Mouse (Mus musculus) forebrain, embryonic 11.5 days (tissue): Measurements from ENCODE around the gene Samd11. TPM values are rescaled to one million over a fixed set of nuclear protein-coding genes. Genes with fewer than 3 reads are reported as not detected.

Experiments
- ATAC-seq: fragments of 200-750 bp; cut with Nextera tagmentation; replicated peaks from 2 replicates; pipeline ENCODE4 v1.8.0; 2017; ENCODE audit warnings: moderate TSS enrichment; ENCODE audit not compliant: low FRiP score
- DNase-seq: peaks from one replicate; pipeline ENCODE4 v3.0.0-alpha.2; 2017; ENCODE audit warnings: low spot score
- H3K27ac ChIP-seq: fragments of 300-500 bp; sonication (generic); 2 replicates; pipeline ENCODE4 v1.5.1; 2014; ENCODE audit warnings: low read depth, low read length
- H3K27me3 ChIP-seq: fragments of 300-500 bp; sonication (generic); 2 replicates; pipeline ENCODE4 v1.6.1; 2014; ENCODE audit warnings: mild to moderate bottlenecking, low read length, mixed read lengths; ENCODE audit not compliant: control insufficient read depth, insufficient read depth
- H3K36me3 ChIP-seq: fragments of 300-500 bp; sonication (generic); 2 replicates; pipeline ENCODE4 v1.6.1; 2014; ENCODE audit warnings: mild to moderate bottlenecking, low read length, moderate library complexity, mixed read lengths; ENCODE audit not compliant: control insufficient read depth, insufficient read depth
- H3K4me1 ChIP-seq: fragments of 300-500 bp; sonication (generic); replicated peaks from 2 replicates; pipeline ENCODE4 v1.6.1; 2014; ENCODE audit warnings: low read length, mixed read lengths; ENCODE audit not compliant: control insufficient read depth, insufficient read depth
- H3K4me2 ChIP-seq: fragments of 300-500 bp; sonication (generic); 2 replicates; pipeline ENCODE4 v1.6.1; 2014; ENCODE audit warnings: low read depth, mild to moderate bottlenecking, low read length, moderate library complexity, mixed read lengths; ENCODE audit not compliant: severe bottlenecking
- H3K4me3 ChIP-seq: fragments of 300-500 bp; sonication (generic); 2 replicates; pipeline ENCODE4 v1.5.1; 2014; ENCODE audit warnings: low read depth, low read length
- H3K9ac ChIP-seq: fragments of 300-500 bp; sonication (generic); 2 replicates; pipeline ENCODE4 v1.6.1; 2014; ENCODE audit warnings: low read length
- H3K9me3 ChIP-seq: fragments of 300-500 bp; sonication (generic); 2 replicates; pipeline ENCODE4 v1.6.1; 2016; ENCODE audit warnings: low read length, mixed read lengths; ENCODE audit not compliant: control insufficient read depth
- WGBS: fragments of 180-500 bp; shearing (Covaris S2); extraction: QIAGEN DNeasy Blood & Tissue Kit; methylation state at CpG from one replicate; pipeline ENCODE4 v1.1.7; 2014; 5-methylcytosine and 5-hydroxymethylcytosine counted together
- microRNA-seq: library from miRNA; unstranded; fragments of <30 nt; microRNA quantifications from one replicate; pipeline ENCODE4, GENCODE M21; 2016; ENCODE audit not compliant: insufficient number of aligned reads
- polyA plus RNA-seq: library from polyadenylated mRNA; unstranded; fragments of >200 nt; fragmentation: Nextera tagmentation; extraction: Ambion mirVana; gene quantifications from 2 replicates; pipeline ENCODE4 v1.2.1, GENCODE M21; 2014

The Samd11 gene
- polyA plus RNA-seq, 1 experiment from 2014 or later, result 2.0 TPM

DNA sequence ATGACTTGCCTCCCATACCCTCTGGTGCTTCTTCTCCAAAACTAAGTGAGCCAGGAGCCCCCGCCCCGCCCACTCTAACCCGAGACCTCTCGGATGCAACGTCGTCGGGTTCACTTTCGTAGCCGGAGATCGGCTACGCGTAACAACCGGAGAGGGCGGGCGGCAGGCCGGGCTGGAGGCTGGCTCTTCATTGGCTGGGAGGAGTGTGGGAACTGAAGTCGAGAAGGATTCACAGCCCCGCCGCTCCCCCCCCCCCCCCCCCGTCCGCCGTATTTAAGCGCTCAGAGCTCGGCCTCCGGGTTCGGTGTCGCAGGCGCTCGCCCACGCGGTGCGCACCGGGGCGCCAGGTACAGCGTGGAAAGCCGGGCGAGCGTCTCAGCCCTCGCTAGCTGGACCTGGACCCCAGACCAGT lies 52.5 kb downstream of the Samd11 start, which contains the start of gene AW011738:
TSS of gene AW011738 (plus strand) at position 304 of the 412 bp plus-strand sequence.
- Histone ChIP-seq H3K9me3 (no peaks in the 10 kb centered on the region), H3K27ac (peak within 1 kb of the TSS; percentile 62), H3K4me1 (peaks cover 13% of the 10 kb centered on the region; the same call in 1 of the 2 replicates), H3K27me3 (no peaks in the 10 kb centered on the region), H3K4me2 (peak within 1 kb of the TSS; percentile 94), H3K4me3 (peak within 1 kb of the TSS; percentile 61), H3K36me3 (no peaks in the 10 kb centered on the region), H3K9ac (peak within 1 kb of the TSS; percentile 77)
- WGBS, result 0% methylated on average over 33 of the region's 39 CpGs
- peak; percentile 87 for ATAC-seq
- DNase-seq, result peak; percentile 92

DNA sequence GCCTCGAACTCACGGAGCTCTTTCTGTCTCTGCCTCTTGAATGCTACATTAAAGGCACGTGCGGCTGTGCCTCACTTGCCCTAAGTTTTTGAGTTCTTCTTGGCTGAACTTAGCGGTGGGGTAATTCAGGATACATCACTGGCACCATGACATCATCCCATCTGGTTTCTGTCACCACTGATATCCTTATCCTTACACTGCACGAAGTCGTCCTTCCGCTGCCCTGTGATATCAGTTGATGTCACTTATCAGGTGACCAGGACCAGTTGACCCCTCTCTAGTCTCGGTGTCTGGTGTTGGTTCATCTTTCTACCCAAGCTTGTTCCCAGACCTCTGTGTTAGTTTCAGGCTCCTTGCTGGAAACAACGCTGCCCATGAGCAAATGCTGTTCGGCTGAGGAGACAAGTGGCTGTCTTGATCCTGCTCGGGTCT lies 53.0 kb downstream of the Samd11 start:
- 44% methylated on average over 12 of the region's 12 CpGs for WGBS
- DNase-seq (no peak), ATAC-seq (no peak)
- H3K27ac ChIP-seq, result peak overlapping the region; percentile 50; the same call in 1 of the 2 replicates
- H3K9me3 ChIP-seq, result no peaks in the 10 kb centered on the region
- peak overlapping the region; percentile 77; the same call in 1 of the 2 replicates for H3K9ac ChIP-seq
- peak overlapping the region; percentile 61 for H3K4me3 ChIP-seq
- H3K27me3 ChIP-seq, result no peaks in the 10 kb centered on the region
- peaks cover 13% of the 10 kb centered on the region; the same call in 1 of the 2 replicates for H3K4me1 ChIP-seq
- no peaks in the 10 kb centered on the region for H3K36me3 ChIP-seq
- peak overlapping the region; percentile 94 for H3K4me2 ChIP-seq

DNA sequence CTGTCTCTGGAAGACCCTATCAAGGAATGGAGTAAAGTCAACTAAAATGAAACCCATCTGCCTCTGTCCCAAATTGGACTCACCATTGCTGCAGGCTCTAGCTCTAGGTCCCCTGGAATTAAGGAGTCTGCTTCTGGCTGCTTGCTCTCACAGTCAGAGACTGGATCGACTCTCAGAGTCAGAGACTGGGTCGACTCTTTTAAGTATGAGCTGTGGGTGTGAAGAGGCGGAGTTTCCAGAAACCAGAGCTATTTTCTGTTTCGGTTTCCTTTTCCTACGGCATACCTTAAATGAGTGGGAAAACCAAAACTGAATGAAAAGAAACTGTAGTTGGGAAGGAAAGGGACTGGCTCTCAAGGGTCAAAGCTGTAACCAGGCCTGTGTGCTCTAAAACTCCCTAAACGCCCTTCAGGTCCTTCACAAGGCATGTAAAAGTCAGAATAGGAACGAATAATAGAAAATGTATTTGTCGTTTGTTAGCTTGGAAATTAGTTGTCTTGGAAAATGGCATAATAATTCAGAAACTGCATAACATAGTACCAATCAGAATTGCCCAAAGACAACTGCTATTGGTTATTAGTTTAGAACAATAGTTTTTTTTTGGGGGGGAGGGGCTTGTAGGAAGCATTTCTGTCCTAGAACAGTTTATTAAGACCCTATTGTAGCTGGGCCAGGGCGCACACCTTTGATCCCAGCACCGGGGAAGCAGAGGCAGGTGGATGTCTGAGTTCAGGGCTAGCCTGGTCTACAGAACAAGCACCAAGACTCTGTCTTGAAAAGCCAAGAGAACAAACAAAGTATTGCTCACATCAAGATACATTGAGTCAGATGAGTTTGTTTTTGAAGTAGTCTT lies 54.6 kb downstream of the Samd11 start, which contains the start of gene Isg15:
TSS of gene Isg15 (minus strand) at position 196 of the 853 bp plus-strand sequence.
- H3K9ac ChIP-seq, result no peak within 1 kb of the TSS
- H3K4me1 ChIP-seq, result peaks cover 16% of the 10 kb centered on the region
- no peak for ATAC-seq
- DNase-seq, result no peak
- WGBS, result 68% methylated on average over 10 of the region's 10 CpGs
- no peak within 1 kb of the TSS for H3K4me3 ChIP-seq
- no peaks in the 10 kb centered on the region for H3K9me3 ChIP-seq
- no peak within 1 kb of the TSS for H3K4me2 ChIP-seq
- H3K36me3 ChIP-seq, result no peaks in the 10 kb centered on the region
- no peaks in the 10 kb centered on the region for H3K27me3 ChIP-seq
- no peak within 1 kb of the TSS for H3K27ac ChIP-seq

DNA sequence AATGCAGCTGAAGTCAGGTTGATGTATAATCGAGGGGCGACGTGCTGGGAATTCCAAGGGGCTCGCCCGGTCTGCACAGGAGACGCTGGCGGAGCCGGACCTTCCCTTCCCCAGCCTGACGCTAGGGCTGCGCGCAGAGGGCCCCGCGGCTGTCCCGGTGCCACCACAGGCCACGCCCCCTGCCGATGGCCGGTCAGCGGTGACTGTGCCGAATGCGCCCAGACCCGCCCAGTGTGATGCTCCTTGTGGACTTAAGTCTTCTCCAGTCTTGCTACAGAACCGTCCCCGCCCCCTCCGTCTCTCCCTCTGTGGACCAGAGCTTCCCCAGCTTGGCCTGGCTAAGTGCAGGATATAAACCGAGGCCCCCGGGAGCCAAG lies 57.6 kb downstream of the Samd11 start:
- H3K4me2 ChIP-seq, result peak overlapping the region; percentile 42
- no peaks in the 10 kb centered on the region for H3K27me3 ChIP-seq
- peaks cover 31% of the 10 kb centered on the region for H3K4me1 ChIP-seq
- peak overlapping the region; percentile 89 for H3K4me3 ChIP-seq
- ATAC-seq (peak; percentile 94), DNase-seq (peak; percentile 97)
- whole genome bisulfite sequencing, result 0% methylated on average over 26 of the region's 26 CpGs
- peak overlapping the region; percentile 87 for H3K27ac ChIP-seq
- no peaks in the 10 kb centered on the region for H3K9me3 ChIP-seq
- peak overlapping the region; percentile 37 for H3K9ac ChIP-seq
- H3K36me3 ChIP-seq, result no peaks in the 10 kb centered on the region; the same call in 1 of the 2 replicates

DNA sequence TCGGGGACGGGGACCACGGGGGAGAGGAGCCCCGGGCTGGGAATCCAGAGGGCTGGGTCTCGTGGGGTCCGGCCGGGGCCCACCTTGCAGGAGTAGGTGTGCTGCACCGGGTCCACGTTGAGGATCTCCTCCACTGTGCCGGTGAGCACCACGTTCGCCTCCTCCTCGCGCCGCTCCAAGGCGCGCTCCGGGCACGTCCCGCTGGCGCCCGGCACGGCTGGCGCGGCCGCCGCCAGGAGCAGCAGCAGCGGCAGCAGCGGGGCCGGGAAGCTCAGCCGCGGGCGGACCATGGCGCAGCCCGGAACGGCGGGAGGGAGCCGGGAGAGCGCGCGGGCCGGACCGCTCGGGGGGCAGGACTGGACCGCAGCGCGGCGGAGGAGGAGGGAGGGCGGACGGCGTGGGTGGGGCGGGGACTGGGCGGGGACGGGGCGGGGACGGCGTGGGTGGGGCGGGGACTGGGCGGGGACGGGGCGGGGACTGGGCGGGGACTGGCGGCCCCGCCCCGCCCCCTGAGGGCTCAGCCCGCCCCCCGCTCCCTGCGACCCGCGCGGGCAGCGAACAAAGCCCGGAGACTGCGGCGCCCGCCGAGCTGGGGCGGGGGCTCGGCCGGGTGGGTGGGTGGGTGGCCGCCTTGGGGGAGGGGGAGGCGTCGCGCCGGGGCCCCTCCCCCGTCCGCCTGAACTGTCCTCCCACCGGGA lies 58.2 kb downstream of the Samd11 start, which contains the start of gene Agrn:
TSS of gene Agrn (minus strand) at position 358 of the 698 bp plus-strand sequence.
- WGBS, result under 1% methylated on average over 47 of the region's 88 CpGs
- Histone ChIP-seq H3K27ac (peak within 1 kb of the TSS; percentile 87), H3K27me3 (no peaks in the 10 kb centered on the region), H3K4me2 (peak within 1 kb of the TSS; percentile 70), H3K4me1 (peaks cover 32% of the 10 kb centered on the region), H3K4me3 (peak within 1 kb of the TSS; percentile 89), H3K36me3 (no peaks in the 10 kb centered on the region; the same call in 1 of the 2 replicates), H3K9ac (peak within 1 kb of the TSS; percentile 90), H3K9me3 (no peaks in the 10 kb centered on the region)
- ATAC-seq, result peak; percentile 83
- no peak for DNase-seq

Small RNAs within 50 kb of the gene (microRNA-seq; reads per million reads assigned to microRNA genes)
- gene Mir7658, result 10.9 reads per million, percentile 5 among the genes with 10 or more reads in this experiment

Other genes with a start within 250 kb of the Samd11 start
- 0.53 and 0.75 TPM in 2 replicates for gene Tnfrsf4, start 241.8 kb downstream of the Samd11 start, polyA plus RNA-seq
- gene Tnfrsf18, start 229.5 kb downstream of the Samd11 start, polyA plus RNA-seq, result 1.1 and 1.9 TPM in 2 replicates
- gene Ttll10, start 196.2 kb downstream of the Samd11 start, polyA plus RNA-seq, result 0.23 and 0.33 TPM in 2 replicates
- 83.6 and 84.0 TPM in 2 replicates for gene 9430015G10Rik, start 145.7 kb downstream of the Samd11 start, polyA plus RNA-seq
- gene Rnf223, start 125.1 kb downstream of the Samd11 start, polyA plus RNA-seq, result 1.0 and 1.2 TPM in 2 replicates
- 97.0 and 108 TPM in 2 replicates for gene Agrn, start 58.2 kb downstream of the Samd11 start, polyA plus RNA-seq
- 0.35 and 0.37 TPM in 2 replicates for gene Isg15, start 54.8 kb downstream of the Samd11 start, polyA plus RNA-seq
- gene AW011738, start 52.4 kb downstream of the Samd11 start, polyA plus RNA-seq, result 2.0 and 2.3 TPM in 2 replicates
- 1.4 and 1.6 TPM in 2 replicates for gene Perm1, start 39.8 kb downstream of the Samd11 start, polyA plus RNA-seq
- 26.7 and 27.2 TPM in 2 replicates for gene Plekhn1, start 20.8 kb downstream of the Samd11 start, polyA plus RNA-seq
- gene Noc2l, start 19.6 kb downstream of the Samd11 start, polyA plus RNA-seq, result 102 and 104 TPM in 2 replicates
- gene Vmn2r-ps159, start 75.4 kb upstream of the Samd11 start, polyA plus RNA-seq, result not detected in 2 replicates